ENCODE assay signal across 8 mouse cellular contexts in genomic region chr8:95888285-95889136, GRCm38 (mm10). TPM values are rescaled to one million over a fixed set of nuclear protein-coding genes. Genes with fewer than 3 reads are reported as not detected.
DNase-seq lines count a peak whose midpoint lies in the region; ATAC-seq lines count a peak whose summit lies in the region.

Gene Got2, minus strand, starts transcription at chr8:95888547.

- H3K27me3 ChIP-seq in hindbrain, embryonic 15.5 days = no peaks in the 10 kb centered on the region

- peaks cover 27% of the 10 kb centered on the region for H3K4me1 ChIP-seq in hindbrain, embryonic 15.5 days (replicated peaks)

- H3K36me3 ChIP-seq in hindbrain, embryonic 15.5 days = no peaks in the 10 kb centered on the region

- peak; percentile 86 for ATAC-seq in hindbrain, embryonic 15.5 days (ENCODE audit: low FRiP score, low read depth)

- H3K27ac ChIP-seq in hindbrain, embryonic 15.5 days (replicated peaks) = peak within 1 kb of the TSS; percentile 86

- DNase-seq in R1 (ENCODE audit: low read depth, low spot score) = peak; percentile 95
- DNase-seq in cerebellum, postnatal 25 days = peak; percentile 96 to 97
- DNase-seq in frontal cortex, postnatal 36 days (ENCODE audit: low spot score in 2 of 2) = peak; percentile 89 to 91
- peak; percentile 81 for DNase-seq in left cerebral cortex, adult 11 months (ENCODE audit: low spot score)
- DNase-seq in lung, postnatal 4 days = peak; percentile 90 to 92
- peak; percentile 91 for DNase-seq in retina, postnatal 7 days (ENCODE audit: low read depth, low spot score)
- peak; percentile 81 for DNase-seq in urinary bladder, adult 2 months (ENCODE audit: low spot score)

- no peaks in the 10 kb centered on the region for H3K9me3 ChIP-seq in hindbrain, embryonic 15.5 days

- H3K4me3 ChIP-seq in hindbrain, embryonic 15.5 days = peak within 1 kb of the TSS; percentile 98

- WGBS in hindbrain, embryonic 15.5 days = 7% methylated on average over 31 of the region's 31 CpGs

- H3K9ac ChIP-seq in hindbrain, embryonic 15.5 days = peak within 1 kb of the TSS; percentile 94

- peak within 1 kb of the TSS; percentile 64 for H3K4me2 ChIP-seq in hindbrain, embryonic 15.5 days

RNA-seq across cellular contexts. Expression of gene Got2, which starts in this region (rescaled TPM):
- polyA plus RNA-seq in hindbrain, embryonic 15.5 days (2015; fragmentation: Nextera tagmentation; extraction: Ambion mirVana) = 223 and 227 TPM in 2 replicates
- 99.3 and 124 TPM in 2 replicates for polyA plus RNA-seq in urinary bladder, adult 2 months (2012; rRNA removed)

Comparison
In these comparisons a context has a peak if more than half of its experiments do, and no peak if none do; other contexts are left out.
1. Peak in every context shown above with its lines: DNase-seq, ATAC-seq, H3K4me3 ChIP-seq and H3K27ac ChIP-seq.